Mouse (Mus musculus): ENCODE data around the gene Creb3l1. TPM values are rescaled to one million over a fixed set of nuclear protein-coding genes. Genes with fewer than 3 reads are reported as not detected.

The Creb3l1 gene
- total RNA-seq, 2 experiments from 2014 or later: 15.6 to 16.0 TPM

DNA sequence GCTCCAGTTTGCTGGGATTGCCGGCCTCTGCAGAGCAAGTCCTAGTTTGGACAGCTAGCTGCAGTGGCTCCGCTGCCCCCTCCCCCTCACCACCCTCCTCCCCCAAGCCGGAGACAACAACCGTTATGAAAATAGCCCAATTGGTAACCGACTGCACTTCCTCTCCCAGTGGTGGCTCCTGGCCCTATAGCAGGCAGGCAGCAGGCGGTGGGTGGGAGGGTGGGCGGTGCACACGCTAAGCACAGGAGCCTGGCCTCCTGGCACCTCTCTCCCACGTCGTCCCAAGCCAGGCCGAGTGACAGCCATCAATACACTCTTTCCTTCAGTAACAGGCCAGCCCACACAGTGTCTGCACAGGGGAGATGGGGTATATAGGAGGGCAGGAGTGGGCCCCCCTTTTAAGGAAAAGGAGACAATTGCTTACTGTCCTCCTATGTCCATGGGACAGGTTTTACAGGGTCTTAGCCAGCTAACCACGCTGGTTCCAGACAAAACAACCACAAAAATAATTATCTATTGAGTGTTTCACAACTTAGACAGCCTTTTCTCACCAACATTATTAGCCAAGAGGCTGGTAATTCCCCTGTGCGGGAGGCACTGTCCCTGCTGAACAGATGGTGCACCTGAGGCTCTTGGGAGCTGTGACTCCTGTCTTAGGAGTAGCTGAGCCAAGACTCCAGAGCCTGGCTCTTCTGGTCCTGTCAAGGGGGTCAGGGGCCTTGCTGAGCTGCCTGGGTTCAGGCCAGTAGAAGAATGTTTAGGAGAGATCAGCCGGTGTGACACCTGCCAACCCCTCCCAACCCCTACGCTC, 73.8 kb downstream of the Creb3l1 start:
- intact Hi-C loops (cut with DNase I): no loop called here
- peak; percentile 76 to 79 for DNase-seq

- intact Hi-C loops (cut with DNase I): no loop called here
- peak; percentile 80 to 82 for DNase-seq
These were observed 74.7 kb downstream of the Creb3l1 start for GRCm38 (mm10) chr2:91949411-91950274.

- intact Hi-C loops (cut with DNase I): no loop called here
- peak in 1 of 2 experiments; percentile 40 for DNase-seq
These were observed 75.5 kb downstream of the Creb3l1 start for GRCm38 (mm10) chr2:91948792-91949241.

GRCm38 (mm10) chr2:91948151-91948509, 76.2 kb downstream of the Creb3l1 start:
- peak in 1 of 2 experiments; percentile 36 for DNase-seq
- intact Hi-C loops (cut with DNase I): no loop called here

DNA sequence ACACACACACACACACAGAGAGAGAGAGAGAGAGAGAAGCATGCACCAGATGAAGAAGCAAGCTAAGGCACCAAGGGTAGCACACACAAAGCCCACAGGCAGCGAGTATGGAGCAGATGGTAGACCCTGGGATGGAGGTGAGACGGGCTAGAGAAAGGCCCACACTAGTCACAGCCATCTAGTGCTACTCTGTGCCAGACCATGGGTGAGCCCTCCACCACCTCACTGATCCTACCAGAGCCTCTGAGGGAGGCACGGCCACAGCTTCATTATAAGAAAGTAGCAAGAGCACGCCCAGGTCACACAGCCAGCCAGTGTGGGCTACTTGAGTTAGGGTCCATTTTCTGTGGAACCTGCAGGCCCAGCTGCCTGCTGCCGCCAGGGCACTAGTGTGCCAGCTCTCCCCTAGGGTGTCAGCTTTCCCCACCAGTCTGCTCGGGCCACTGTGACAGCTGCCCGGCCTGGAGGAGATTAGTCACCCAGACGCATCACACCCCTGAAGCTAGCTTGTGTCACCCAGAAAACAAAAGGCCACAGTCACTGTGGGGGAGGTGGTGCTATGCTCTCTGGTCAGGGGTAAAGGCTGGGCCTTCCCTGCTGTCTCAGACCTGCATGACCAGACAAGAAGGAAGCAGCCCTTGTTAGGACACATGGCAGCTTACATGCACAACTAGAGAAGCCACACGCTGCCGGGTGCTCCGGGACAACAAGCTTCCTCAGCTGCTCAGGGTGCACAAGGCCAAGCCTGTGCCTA, 76.7 kb downstream of the Creb3l1 start:
- peak; percentile 57 to 58 for DNase-seq
- intact Hi-C loops (cut with DNase I): no loop called here

DNA sequence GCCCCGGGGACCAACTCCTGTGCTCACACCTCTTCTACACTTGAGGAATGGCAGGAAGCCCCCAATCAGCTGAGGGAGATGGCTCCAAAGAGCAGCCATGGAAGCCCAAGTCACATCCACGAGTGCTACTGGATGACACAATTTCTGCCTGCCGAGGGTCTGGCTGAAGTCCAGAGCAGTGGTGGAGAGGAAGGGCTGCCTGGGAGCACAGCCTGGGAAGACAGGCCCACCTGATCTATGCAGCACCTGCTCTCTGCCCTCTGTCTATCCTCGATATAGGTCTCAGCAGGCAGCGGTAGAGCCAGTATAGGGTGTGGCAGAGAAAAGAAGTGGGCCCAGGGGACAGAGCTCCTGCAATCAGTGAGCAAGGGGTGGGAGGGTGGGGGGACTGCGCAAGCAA, 77.5 kb downstream of the Creb3l1 start:
- intact Hi-C loops (cut with DNase I): no loop called here
- peak in 1 of 2 experiments; percentile 66 for DNase-seq

DNA sequence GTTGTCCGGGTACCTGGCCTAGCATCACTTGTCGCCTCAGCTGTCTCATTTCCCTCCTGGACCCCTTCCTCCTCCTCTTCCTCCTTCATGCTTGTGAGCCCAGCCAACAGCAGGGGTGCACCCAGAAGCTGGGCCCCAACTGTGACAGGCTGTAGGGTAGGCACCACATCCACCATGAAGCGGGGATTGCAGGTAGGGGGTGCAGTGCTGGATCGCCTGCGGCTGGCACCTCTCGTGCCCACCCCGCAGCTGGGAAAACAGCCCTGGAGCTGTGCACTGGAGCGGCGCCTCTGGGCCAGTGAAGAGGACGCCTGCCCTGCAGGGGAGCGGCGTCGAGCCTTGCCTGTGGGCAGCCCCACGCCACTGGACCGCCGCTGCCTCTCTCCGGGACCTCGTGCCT, 78.8 kb downstream of the Creb3l1 start, which contains the start of gene Gm9821:
TSS of gene Gm9821 (plus strand) at position 221 of the 400 bp plus-strand sequence.
- no peak for DNase-seq
- intact Hi-C loops (cut with DNase I): loop anchor here (2.0 kb wide), 2 partner anchors 13 to 41 kb away; no protein-coding TSS in a partner anchor

DNA sequence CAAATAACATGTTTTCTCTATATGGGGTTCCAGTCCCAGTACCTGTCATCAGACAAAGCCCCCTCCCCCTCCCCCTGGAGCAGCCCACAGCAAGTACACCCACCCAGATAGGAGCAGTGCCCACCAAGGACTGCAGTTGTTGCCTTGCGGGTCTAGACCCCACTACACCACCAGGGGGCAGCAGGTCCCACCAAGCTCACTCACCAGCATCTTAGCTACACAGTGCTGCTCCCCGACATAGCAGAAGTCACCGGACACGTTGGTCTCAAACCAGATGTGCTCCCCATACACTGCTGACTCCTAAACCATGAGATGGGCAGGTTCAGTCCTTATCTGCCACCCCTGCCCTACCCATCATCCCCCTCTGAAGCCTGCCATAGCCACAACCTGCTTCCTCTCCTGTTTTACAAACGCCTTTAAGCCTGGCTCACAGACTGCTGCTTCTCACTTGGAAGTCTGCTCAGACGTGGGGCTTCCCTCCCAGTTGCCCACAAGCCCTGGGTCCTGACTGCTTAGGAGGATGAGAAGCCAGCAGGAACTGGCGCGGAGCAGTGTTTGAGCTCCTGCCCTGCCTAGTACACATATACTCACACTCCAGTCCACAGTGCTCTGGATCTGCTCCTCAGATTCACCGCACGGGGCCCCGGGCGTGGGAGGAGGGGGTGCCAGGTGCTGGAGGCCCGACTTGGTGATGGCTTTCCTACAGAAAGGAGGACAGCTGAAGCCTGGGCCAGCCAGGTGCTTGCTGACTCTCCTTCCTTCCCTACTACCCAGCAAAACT, 79.9 kb downstream of the Creb3l1 start:
- intact Hi-C loops (cut with DNase I): loop anchor here (1.0 to 2.0 kb wide), 3 partner anchors 14 to 114 kb away; no protein-coding TSS in a partner anchor
- peak; percentile 80 to 89 for DNase-seq

- no peak for DNase-seq
- intact Hi-C loops (cut with DNase I): no loop called here
These were observed 81.9 kb downstream of the Creb3l1 start for GRCm38 (mm10) chr2:91942356-91942755.

DNA sequence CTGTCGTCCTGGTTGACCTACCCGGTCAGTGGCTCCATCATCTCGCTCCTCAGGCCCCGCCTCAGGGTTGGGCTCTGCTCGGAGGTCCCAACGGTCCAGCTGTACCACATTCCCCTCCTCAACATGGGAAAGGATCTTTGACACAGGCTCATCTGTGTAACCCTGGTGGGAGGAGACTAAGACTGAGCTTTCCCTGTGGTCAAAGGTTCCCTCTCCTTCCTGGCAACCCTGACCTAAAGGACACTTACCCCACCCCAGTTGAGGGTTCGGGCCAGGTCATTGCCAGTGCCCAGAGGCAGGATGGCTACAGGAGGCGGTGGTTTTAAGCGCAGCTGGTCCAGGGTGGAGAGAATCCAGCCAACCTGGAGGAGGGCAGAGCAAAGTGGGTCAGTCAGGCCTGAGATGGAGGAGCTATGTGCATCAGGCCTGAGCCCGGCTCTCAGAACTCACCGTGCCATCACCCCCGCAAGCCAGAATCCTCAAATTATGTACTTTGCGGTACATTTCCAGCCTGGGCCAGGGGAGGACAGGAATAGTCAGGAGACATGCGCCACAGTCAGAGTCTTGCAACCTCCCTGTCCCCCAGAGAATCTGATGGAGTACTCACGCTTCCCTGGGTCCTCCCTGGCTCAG, 84.9 kb downstream of the Creb3l1 start:
- intact Hi-C loops (cut with DNase I): no loop called here
- DNase-seq: no peak

DNA sequence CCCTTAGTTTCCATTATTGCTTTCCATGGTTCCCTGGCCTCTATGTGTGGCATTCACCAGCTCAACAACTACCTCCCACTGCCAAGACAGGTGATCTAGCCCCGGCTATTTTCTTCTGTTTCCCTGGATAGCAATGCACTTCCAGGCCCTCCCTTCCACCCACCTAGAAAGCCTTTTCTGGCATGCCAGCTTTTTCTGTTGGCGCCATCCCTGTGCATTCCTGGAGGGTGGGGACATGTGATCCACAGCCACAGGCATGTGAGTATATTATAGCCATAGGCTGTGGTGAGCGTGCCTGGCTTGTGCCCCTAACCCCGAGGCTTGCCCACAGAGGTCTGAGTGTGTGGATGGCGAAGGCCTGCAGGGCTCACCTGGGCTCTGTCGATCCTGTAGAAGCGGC, 88.1 kb downstream of the Creb3l1 start:
- intact Hi-C loops (cut with DNase I): no loop called here

DNA sequence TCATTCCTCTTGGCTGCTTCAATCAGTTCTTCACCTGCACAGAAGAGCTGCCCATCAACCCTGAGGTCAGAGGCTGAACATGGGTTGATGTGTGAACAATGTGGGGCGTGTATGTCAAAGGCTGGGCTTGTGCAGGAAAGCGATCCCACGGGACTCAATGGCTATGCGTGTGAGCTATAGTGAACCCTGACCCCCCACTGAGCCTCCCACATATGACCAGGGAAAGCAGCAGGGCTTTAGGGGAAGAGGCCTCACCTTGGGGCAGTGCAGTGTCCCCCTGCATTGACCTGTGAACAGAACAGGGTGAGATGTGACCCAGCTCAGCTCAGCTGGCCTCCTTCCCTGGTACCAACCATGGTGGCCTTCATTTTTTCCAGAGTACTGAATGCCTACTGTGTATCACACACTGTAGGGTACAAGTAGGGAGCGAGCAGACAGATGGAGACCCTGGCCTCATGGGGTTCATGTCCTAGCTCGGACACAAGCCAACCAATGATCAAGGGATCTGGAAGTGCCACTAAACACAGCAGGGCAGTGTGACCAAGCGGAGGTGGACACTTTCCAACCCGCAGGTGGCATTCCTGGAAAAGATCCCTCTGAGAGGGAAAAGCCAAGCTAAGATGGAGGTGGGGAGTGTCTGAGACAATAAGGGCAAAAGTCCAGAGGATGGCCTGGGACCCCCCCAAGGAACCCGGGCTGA, 89.3 kb downstream of the Creb3l1 start:
- intact Hi-C loops (cut with DNase I): no loop called here
- no peak for DNase-seq

More for the DNA sequence above, 88.1 kb downstream of the Creb3l1 start:
- DNase-seq: no peak

GRCm38 (mm10) chr2:91934016-91934415, 90.3 kb downstream of the Creb3l1 start:
- intact Hi-C loops (cut with DNase I): no loop called here
- no peak for DNase-seq

DNA sequence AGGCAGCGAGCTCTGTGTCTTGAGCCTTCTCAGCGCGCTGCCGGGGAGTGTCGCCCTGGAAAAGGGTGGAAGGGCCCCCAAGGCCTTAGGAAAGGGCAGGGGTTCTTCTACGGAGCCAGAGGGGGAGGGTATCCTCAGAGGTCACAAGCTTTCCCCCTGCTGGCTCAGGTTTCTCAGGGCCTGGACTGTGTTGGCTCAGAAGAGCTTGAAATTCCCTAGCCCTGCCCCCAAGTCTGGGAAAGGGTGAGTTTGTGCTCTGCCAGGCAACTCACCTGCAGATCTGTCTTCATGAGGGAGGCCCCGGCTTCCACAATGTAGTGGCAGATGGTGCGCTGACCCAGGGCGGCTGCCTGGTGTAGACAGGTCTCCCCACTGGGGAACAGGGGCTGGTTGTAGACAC, 90.8 kb downstream of the Creb3l1 start:
- DNase-seq: no peak
- intact Hi-C loops (cut with DNase I): no loop called here

- intact Hi-C loops (cut with DNase I): no loop called here
- no peak for DNase-seq
These were observed 91.5 kb downstream of the Creb3l1 start for GRCm38 (mm10) chr2:91932737-91933350.
